Mouse (Mus musculus) kidney, embryonic 14.5 days (tissue): ENCODE measurements around the gene Sct. TPM values are rescaled to one million over a fixed set of nuclear protein-coding genes. Genes with fewer than 3 reads are reported as not detected.
A peak's percentile ranks its signal among the peaks of the same experiment; 100 is the strongest.

Source experiments
- ATAC-seq: fragments of 200-750 bp; cut with Nextera tagmentation; 2 replicates; pipeline ENCODE4 v1.8.0; 2017; ENCODE audit warnings: moderate number of reproducible peaks, mild to moderate bottlenecking, moderate TSS enrichment, moderate library complexity; ENCODE audit not compliant: low FRiP score, low TSS enrichment
- H3K27ac ChIP-seq: fragments of 300-500 bp; sonication (generic); 2 replicates; pipeline ENCODE4 v1.5.1; 2014; ENCODE audit warnings: low read depth, mild to moderate bottlenecking, low read length, moderate library complexity, mixed read lengths
- H3K27me3 ChIP-seq: fragments of 300-500 bp; sonication (generic); 2 replicates; pipeline ENCODE4 v1.6.1; 2014; ENCODE audit warnings: mild to moderate bottlenecking, low read length; ENCODE audit not compliant: control insufficient read depth, insufficient read depth
- H3K36me3 ChIP-seq: fragments of 300-500 bp; sonication (generic); 2 replicates; pipeline ENCODE4 v1.6.1; 2014; ENCODE audit warnings: low read length, mixed read lengths; ENCODE audit not compliant: control insufficient read depth, insufficient read depth
- H3K4me1 ChIP-seq: fragments of 300-500 bp; sonication (generic); 2 replicates; pipeline ENCODE4 v1.6.1; 2014; ENCODE audit warnings: low read length, mixed read lengths; ENCODE audit not compliant: control insufficient read depth, insufficient read depth
- H3K4me2 ChIP-seq: fragments of 300-500 bp; sonication (generic); replicated peaks from 2 replicates; pipeline ENCODE4 v1.6.1; 2014; ENCODE audit warnings: low read depth, mild to moderate bottlenecking, low read length
- H3K4me3 ChIP-seq: fragments of 300-500 bp; sonication (generic); 2 replicates; pipeline ENCODE4 v1.5.1; 2014; ENCODE audit warnings: mild to moderate bottlenecking, low read length
- H3K9ac ChIP-seq: fragments of 300-500 bp; sonication (generic); 2 replicates; pipeline ENCODE4 v1.6.1; 2014; ENCODE audit warnings: low read depth, mild to moderate bottlenecking, low read length, moderate library complexity
- H3K9me3 ChIP-seq: fragments of 300-500 bp; sonication (generic); 2 replicates; pipeline ENCODE4 v1.6.1; 2016; ENCODE audit warnings: low read length; ENCODE audit not compliant: control insufficient read depth
- WGBS: fragments of 180-500 bp; shearing (Covaris S2); extraction: QIAGEN DNeasy Blood & Tissue Kit; methylation state at CpG from one replicate; pipeline ENCODE4 v1.1.7; 2014; 5-methylcytosine and 5-hydroxymethylcytosine counted together
- polyA plus RNA-seq: library from polyadenylated mRNA; unstranded; fragments of >200 nt; fragmentation: Nextera tagmentation; extraction: Ambion mirVana; gene quantifications from 2 replicates; pipeline ENCODE4 v1.2.1, GENCODE M21; 2014

Gene Sct
- polyA plus RNA-seq, 1 experiment from 2014 or later = 40.2 TPM

DNA sequence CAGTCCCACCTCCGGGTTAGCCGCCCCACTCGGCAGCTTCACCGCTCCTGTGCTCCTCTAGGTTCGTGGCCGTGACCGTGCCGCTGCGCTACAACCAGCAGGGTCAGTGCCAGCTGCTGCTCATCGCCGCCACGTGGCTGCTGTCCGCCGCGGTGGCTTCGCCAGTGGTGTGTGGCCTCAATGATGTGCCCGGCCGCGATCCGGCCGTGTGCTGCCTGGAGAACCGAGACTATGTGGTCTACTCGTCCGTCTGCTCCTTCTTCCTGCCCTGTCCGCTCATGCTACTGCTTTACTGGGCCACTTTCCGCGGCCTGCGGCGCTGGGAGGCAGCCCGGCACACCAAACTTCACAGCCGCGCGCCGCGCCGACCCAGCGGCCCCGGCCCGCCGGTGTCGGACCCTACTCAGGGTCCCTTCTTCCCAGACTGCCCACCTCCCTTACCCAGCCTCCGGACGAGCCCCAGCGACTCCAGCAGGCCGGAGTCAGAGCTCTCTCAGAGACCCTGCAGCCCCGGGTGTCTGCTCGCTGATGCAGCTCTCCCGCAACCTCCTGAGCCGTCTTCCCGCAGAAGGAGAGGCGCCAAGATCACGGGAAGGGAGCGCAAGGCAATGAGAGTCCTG is 15.0 kb upstream of the Sct start:
- Histone ChIP-seq H3K4me3 (peak overlapping the region; percentile 39), H3K4me1 (no peaks in the 10 kb centered on the region), H3K4me2 (peak overlapping the region; percentile 76), H3K9me3 (no peaks in the 10 kb centered on the region), H3K27me3 (peaks cover 41% of the 10 kb centered on the region), H3K27ac (no peak overlapping the region), H3K9ac (peak overlapping the region; percentile 57), H3K36me3 (peaks cover 9% of the 10 kb centered on the region)
- under 1% methylated on average over 52 of the region's 53 CpGs for WGBS
- peak; percentile 26; the same call in 1 of the 2 replicates for ATAC-seq

DNA sequence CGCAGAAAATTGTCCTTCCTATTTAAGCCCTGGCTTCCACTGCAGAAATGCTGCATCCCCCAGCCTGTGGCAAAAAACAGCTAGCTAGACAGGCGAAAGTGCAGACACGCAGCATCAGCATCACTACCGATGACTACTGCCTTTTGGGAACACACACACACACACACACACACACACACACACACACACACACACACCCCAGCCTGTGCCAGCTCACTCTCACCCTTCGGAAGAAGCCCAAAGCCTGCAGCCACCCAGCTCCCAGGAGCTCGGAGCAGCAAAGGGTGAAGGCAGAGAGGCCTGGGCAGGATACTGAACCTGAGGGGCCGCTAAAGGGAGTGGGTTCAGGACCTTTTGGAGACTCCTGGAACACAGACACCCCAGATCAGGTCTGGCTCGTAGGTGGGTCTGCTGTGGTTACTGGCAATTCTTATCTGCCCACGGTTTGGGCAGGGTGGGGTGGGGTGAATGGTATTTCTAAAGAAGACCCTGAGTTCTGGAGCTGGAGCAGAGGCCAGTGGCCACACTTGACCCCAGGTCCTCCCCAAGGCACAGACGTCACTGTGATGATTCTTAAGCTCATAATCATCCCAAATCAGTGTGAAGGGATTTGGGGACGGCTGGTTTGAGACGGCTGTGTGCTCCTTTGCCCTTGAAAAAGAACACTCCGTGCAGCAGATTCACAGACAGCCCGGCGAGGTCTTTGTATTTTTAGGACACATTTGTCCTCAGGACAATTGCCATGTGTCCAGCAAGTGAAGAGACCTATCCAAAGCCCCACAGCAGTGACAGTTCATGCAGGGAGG is 13.9 kb upstream of the Sct start:
- no peak for ATAC-seq

DNA sequence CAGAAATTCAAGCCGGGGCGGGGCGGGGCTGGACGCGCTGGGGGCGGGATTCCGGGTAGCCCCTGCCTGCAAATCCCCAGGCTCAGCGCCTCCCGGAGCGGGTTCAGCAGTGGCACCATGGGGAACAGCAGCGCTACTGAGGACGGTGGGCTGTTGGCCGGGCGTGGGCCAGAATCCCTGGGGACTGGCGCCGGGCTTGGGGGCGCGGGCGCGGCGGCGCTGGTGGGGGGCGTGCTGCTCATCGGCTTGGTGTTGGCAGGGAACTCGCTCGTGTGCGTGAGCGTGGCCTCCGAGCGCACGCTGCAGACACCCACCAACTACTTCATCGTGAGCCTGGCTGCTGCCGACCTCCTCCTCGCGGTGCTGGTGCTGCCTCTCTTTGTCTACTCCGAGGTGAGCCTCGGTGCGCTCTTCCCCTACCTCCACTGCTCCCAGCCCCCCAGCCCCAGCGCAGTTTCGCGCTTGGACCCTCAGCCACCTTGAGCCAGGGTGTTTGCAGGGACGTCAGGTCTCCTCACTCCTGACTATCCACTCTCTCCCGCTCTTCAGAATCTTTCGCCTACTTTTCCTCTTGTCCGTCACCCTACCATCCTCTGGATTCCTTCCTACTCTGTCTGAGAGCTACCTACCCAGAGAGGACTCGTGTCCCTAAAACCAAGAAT is 13.1 kb upstream of the Sct start, which contains the start of gene Drd4:
Gene Drd4, plus strand, starts transcription at position 86 of the 662 bp plus-strand sequence.
- peak within 1 kb of the TSS; percentile 60 for H3K9ac ChIP-seq
- H3K4me1 ChIP-seq = no peaks in the 10 kb centered on the region
- H3K36me3 ChIP-seq = no peaks in the 10 kb centered on the region
- WGBS = 2% methylated on average over 46 of the region's 46 CpGs
- H3K9me3 ChIP-seq = no peaks in the 10 kb centered on the region
- peak within 1 kb of the TSS; percentile 90 for H3K4me2 ChIP-seq
- ATAC-seq = peak; percentile 76
- H3K27me3 ChIP-seq = peaks cover 41% of the 10 kb centered on the region
- H3K27ac ChIP-seq = no peak within 1 kb of the TSS
- peak within 1 kb of the TSS; percentile 52 for H3K4me3 ChIP-seq

More for the DNA sequence above, 13.9 kb upstream of the Sct start:
- Histone ChIP-seq H3K27me3 (peaks cover 41% of the 10 kb centered on the region), H3K9me3 (no peaks in the 10 kb centered on the region), H3K4me2 (peak overlapping the region; percentile 90), H3K4me1 (no peaks in the 10 kb centered on the region), H3K27ac (no peak overlapping the region), H3K9ac (no peak overlapping the region), H3K36me3 (0 out of 2 replicates have a peak, but pooled peaks cover 4% of the 10 kb centered on the region), H3K4me3 (peak overlapping the region; percentile 52)
- 40% methylated on average over 15 of the region's 15 CpGs for WGBS

DNA sequence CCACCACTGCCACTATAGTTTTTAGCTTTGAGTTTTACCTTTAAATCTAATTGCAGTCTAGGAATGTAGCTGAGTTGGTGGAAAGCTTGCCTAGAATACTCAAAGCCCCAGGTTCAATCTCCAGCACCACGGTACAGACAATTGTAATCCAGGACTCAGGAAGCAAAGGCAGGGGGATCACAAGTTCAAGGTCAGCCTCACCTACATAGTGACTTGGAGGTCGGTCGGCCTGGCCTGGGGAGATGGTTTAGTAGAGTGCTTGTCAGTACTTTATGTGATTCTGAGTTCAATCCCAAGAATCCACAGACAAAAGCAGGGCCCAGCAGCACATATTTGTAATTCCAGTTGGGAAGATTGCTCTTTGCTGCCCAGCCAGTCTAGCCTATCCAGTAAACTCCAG is 9.1 kb upstream of the Sct start:
- no peak overlapping the region for H3K27ac ChIP-seq
- H3K4me1 ChIP-seq = no peaks in the 10 kb centered on the region
- no peak for ATAC-seq
- no peaks in the 10 kb centered on the region for H3K9me3 ChIP-seq
- H3K9ac ChIP-seq = no peak overlapping the region
- H3K27me3 ChIP-seq = peaks cover 13% of the 10 kb centered on the region
- no peaks in the 10 kb centered on the region for H3K36me3 ChIP-seq
- WGBS = 86% methylated on average over 3 of the region's 3 CpGs
- no peak overlapping the region for H3K4me2 ChIP-seq
- H3K4me3 ChIP-seq = no peak overlapping the region

DNA sequence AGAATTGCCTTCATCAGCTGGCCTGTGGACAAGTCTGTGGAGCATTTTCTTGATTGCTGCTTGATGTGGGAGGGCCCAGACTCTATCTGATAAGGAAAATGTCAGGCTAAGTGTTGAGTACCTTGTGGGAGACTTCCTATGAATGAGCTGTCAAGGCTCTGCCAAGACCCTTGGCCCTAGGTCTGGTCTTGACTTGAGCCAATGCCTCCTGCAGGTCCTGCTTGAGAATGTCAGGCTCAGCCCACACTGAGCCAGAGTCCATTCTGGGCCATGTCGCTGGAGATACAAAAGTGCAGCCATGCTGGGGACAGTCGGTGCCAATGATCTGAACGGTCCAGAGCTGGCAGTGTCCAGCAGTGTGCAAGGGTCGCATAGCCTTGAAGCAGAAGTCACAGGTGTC is 3.8 kb upstream of the Sct start:
- whole genome bisulfite sequencing = 82% methylated on average over 4 of the region's 4 CpGs
- Histone ChIP-seq H3K27ac (no peak overlapping the region), H3K9me3 (no peaks in the 10 kb centered on the region), H3K36me3 (no peaks in the 10 kb centered on the region), H3K4me2 (no peak overlapping the region), H3K27me3 (no peaks in the 10 kb centered on the region), H3K9ac (no peak overlapping the region), H3K4me3 (no peak overlapping the region), H3K4me1 (peaks cover 2% of the 10 kb centered on the region; the same call in 1 of the 2 replicates)
- ATAC-seq = no peak

DNA sequence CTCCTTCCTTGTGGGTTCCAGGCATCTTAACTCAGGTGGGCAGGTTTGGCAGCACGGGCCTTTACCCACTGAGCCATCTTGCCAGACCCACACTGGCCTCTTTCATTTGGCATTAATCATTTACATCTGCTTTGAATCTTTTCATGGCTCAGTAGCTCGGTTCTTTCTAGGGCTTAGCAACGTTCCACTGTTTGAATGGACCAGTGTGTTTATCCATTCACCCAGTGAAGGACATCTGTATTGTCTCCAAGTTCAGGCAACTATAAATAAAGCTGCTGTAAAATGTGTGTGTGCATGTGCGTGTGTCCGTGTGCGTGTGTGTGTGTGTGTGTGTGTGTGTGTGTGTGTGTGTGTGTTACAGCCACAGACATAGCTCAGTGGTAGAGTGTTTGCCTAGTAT is 2.5 kb upstream of the Sct start:
- H3K9me3 ChIP-seq = no peaks in the 10 kb centered on the region
- H3K4me3 ChIP-seq = no peak overlapping the region
- peaks cover 4% of the 10 kb centered on the region; the same call in 1 of the 2 replicates for H3K4me1 ChIP-seq
- 58% methylated on average over 6 of the region's 6 CpGs for WGBS
- H3K4me2 ChIP-seq = no peak overlapping the region
- no peak overlapping the region for H3K9ac ChIP-seq
- no peaks in the 10 kb centered on the region for H3K27me3 ChIP-seq
- ATAC-seq = peak; percentile 37; the same call in 1 of the 2 replicates
- H3K36me3 ChIP-seq = no peaks in the 10 kb centered on the region
- peak overlapping the region; percentile 10; the same call in 1 of the 2 replicates for H3K27ac ChIP-seq

DNA sequence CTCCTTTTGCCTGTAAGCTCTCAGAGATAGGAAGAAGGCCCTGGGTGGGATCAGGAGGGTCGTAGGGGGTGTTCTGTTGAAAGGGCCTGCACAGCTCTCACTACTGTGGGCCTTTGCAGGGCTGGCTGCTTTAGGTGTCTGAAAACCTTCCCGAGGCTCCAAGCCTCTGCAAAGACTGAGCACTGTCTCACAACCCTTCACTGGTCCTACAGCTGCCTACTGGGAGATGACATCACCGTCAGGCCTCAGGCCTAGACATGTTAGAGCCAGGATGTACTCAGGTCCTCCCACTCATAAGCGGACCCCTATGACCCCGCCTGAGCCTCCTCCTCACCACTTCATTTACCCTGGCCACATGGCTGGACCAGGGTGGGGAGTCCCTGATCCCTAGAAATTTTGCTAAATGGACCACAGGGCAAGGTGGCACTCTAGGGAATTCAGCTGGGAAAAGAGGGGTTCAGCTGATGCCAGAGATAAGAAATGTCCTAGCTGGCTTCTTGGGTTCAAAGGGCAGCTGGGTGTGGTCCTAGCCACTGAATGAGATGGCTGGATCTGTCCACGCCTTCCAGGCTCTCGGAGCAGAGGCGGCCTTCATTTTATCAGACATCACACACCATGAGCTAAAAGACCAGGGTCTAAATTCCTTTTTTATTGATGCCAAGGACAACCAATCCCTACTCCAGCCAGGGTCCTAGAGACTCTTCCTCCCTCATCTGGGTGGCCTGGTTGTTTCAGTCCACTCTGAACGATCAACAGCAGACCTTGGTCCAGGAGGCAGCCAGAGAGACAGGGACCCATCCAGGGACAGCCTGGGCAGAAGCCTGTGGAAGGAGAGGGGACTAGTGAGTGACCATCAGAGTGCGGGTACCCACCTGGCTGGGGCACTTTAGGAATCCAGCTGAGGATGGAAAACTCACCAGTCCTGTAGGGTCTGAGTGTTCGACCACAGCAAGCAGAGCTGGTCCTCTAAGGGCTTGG is 943 bp downstream of the Sct start:
- Histone ChIP-seq H3K36me3 (no peaks in the 10 kb centered on the region), H3K4me3 (peak overlapping the region; percentile 44; the same call in 1 of the 2 replicates), H3K27me3 (no peaks in the 10 kb centered on the region), H3K4me2 (peak overlapping the region; percentile 88), H3K9ac (peak overlapping the region; percentile 56; the same call in 1 of the 2 replicates), H3K9me3 (no peaks in the 10 kb centered on the region), H3K4me1 (peaks cover 4% of the 10 kb centered on the region; the same call in 1 of the 2 replicates), H3K27ac (no peak overlapping the region)
- peak; percentile 28 for ATAC-seq
- 66% methylated on average over 11 of the region's 11 CpGs for WGBS

DNA sequence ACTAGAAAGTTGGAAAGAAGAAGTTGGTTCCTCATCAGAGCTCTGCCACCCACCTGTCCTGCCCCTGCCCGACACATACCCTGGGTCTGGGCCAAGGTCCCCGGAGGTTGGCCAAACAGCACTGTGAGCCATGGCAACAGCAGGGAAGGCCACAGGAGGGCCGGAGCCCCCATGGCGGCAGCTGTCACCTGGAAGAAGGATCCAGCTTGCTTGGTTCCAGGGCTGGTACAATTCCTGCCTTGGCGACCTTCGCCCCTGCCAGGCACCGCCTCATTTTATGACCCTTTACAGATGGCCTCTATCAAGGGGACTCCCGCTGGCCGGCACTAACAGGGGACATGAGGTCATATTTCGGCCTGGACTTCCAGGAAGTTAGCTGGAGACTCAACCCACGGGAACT is 2.4 kb downstream of the Sct start, which contains the start of gene Cdhr5:
Gene Cdhr5, minus strand, starts transcription at position 241 of the 400 bp plus-strand sequence.
- no peak within 1 kb of the TSS for H3K27ac ChIP-seq

More for the DNA sequence above, 2.4 kb downstream of the Sct start, which contains the start of gene Cdhr5:
- WGBS = 22% methylated on average over 11 of the region's 11 CpGs
- ATAC-seq = peak; percentile 33; the same call in 1 of the 2 replicates
- Histone ChIP-seq H3K4me1 (peaks cover 4% of the 10 kb centered on the region; the same call in 1 of the 2 replicates), H3K36me3 (no peaks in the 10 kb centered on the region), H3K9ac (no peak within 1 kb of the TSS), H3K4me2 (0 out of 2 replicates have a peak within 1 kb of the TSS, but pooled peaks have one; percentile 1), H3K9me3 (no peaks in the 10 kb centered on the region), H3K4me3 (no peak within 1 kb of the TSS), H3K27me3 (no peaks in the 10 kb centered on the region)
